Mouse (Mus musculus) CH12.LX (cell line): ENCODE measurements around the gene Sun1. TPM values are rescaled to one million over a fixed set of nuclear protein-coding genes. Genes with fewer than 3 reads are reported as not detected.

Experiments
- DNase-seq: peaks from one replicate; pipeline ENCODE4 v3.0.0-alpha.2; 2013; ENCODE audit errors: extremely low read depth
- H3K27ac ChIP-seq: 2 replicates; pipeline ENCODE4 v1.5.1; 2012; ENCODE audit warnings: low read depth, mild to moderate bottlenecking, control low read depth, moderate library complexity; ENCODE audit not compliant: insufficient read depth
- H3K27me3 ChIP-seq: replicated peaks from 2 replicates; pipeline ENCODE3; 2012; ENCODE audit warnings: inconsistent platforms
- H3K36me3 ChIP-seq, 2 experiments: replicated peaks in 1 of 2; 2 replicates each; pipeline versions ENCODE3 to v1.6.1; 2012; ENCODE audit warnings: inconsistent platforms in 1 of 2, low read length in 1 of 2, mild to moderate bottlenecking in 1 of 2, mixed read lengths in 1 of 2, moderate library complexity in 1 of 2; ENCODE audit not compliant: control insufficient read depth in 1 of 2, insufficient read depth in 1 of 2
- H3K4me1 ChIP-seq, 2 experiments: 2 replicates each; pipeline ENCODE4 v1.6.1; 2012; ENCODE audit warnings: inconsistent platforms in 1 of 2, moderate library complexity in 1 of 2; ENCODE audit not compliant: insufficient read depth in 2 of 2, control insufficient read depth in 1 of 2
- H3K4me2 ChIP-seq: 2 replicates; pipeline ENCODE4 v1.6.1; 2012; ENCODE audit warnings: low read depth, mild to moderate bottlenecking, control low read depth; ENCODE audit not compliant: poor library complexity, insufficient read depth, severe bottlenecking
- H3K4me3 ChIP-seq, 3 experiments: fragments of 150-350 bp in 1 of 3; sonication (generic) in 1 of 3; replicated peaks in 1 of 3; 2 replicates each; pipeline versions ENCODE3 to v1.5.1; 2011 to 2012; ENCODE audit warnings: low read depth in 2 of 3, low read length in 2 of 3, mild to moderate bottlenecking in 2 of 3, moderate library complexity in 2 of 3, control low read depth in 1 of 3, improper control_type of control experiment in 1 of 3, inconsistent platforms in 1 of 3, mixed read lengths in 1 of 3; ENCODE audit not compliant: poor library complexity in 1 of 3
- H3K79me2 ChIP-seq: replicated peaks from 2 replicates; pipeline ENCODE4 v1.6.1; 2012; ENCODE audit warnings: mild to moderate bottlenecking, moderate library complexity; ENCODE audit not compliant: control insufficient read depth, poor library complexity, insufficient read depth, severe bottlenecking; ENCODE audit errors: extremely low read depth
- H3K9ac ChIP-seq: 2 replicates; pipeline ENCODE4 v1.6.1; 2012; ENCODE audit warnings: low read depth, mild to moderate bottlenecking, control low read depth, moderate library complexity; ENCODE audit not compliant: insufficient read depth
- H3K9me3 ChIP-seq: replicated peaks from 2 replicates; pipeline ENCODE3; 2012; ENCODE audit warnings: low read length, inconsistent platforms, mixed read lengths
- CHD2 ChIP-seq: IDR thresholded peaks from 2 replicates; pipeline ENCODE4 v1.6.1; 2011; ENCODE audit warnings: low read length, improper control_type of control experiment
- E2F4 ChIP-seq: IDR thresholded peaks from 2 replicates; pipeline ENCODE4 v1.6.1; 2011; ENCODE audit warnings: low read depth, low read length, improper control_type of control experiment; ENCODE audit not compliant: insufficient replicate concordance
- ELF1 ChIP-seq: IDR thresholded peaks from 2 replicates; pipeline ENCODE4 v1.6.1; 2014; ENCODE audit warnings: low read depth, mild to moderate bottlenecking, inconsistent platforms, low read length, improper control_type of control experiment
- HCFC1 ChIP-seq: IDR thresholded peaks from 2 replicates; pipeline ENCODE4 v1.6.1; 2012; ENCODE audit warnings: low read depth, mild to moderate bottlenecking, inconsistent platforms, low read length, improper control_type of control experiment
- KAT2A ChIP-seq: IDR thresholded peaks from 2 replicates; pipeline ENCODE4 v1.6.1; 2012; ENCODE audit warnings: low read length, improper control_type of control experiment, inconsistent platforms; ENCODE audit not compliant: insufficient replicate concordance
- MAFK ChIP-seq: IDR thresholded peaks from 2 replicates; pipeline ENCODE4 v1.6.1; 2011; ENCODE audit warnings: low read length, improper control_type of control experiment; ENCODE audit not compliant: insufficient replicate concordance
- MAX ChIP-seq: IDR thresholded peaks from 2 replicates; pipeline ENCODE4 v1.6.1; 2011; ENCODE audit warnings: low read length, improper control_type of control experiment
- MXI1 ChIP-seq: IDR thresholded peaks from 2 replicates; pipeline ENCODE4 v1.6.1; 2011; ENCODE audit warnings: mild to moderate bottlenecking, low read depth, low read length, improper control_type of control experiment
- NELFE ChIP-seq: IDR thresholded peaks from 2 replicates; pipeline ENCODE4 v1.6.1; 2011; ENCODE audit warnings: low read depth, low read length, improper control_type of control experiment
- NRF1 ChIP-seq: IDR thresholded peaks from 2 replicates; pipeline ENCODE4 v1.6.1; 2014; ENCODE audit warnings: low read depth, mild to moderate bottlenecking, inconsistent platforms, low read length, improper control_type of control experiment, moderate library complexity
- POLR2AphosphoS2 ChIP-seq: IDR thresholded peaks from 2 replicates; pipeline ENCODE4 v1.6.1; 2011; ENCODE audit warnings: low read depth, low read length, improper control_type of control experiment
- TCF12 ChIP-seq: IDR thresholded peaks from 2 replicates; pipeline ENCODE4 v1.6.1; 2014; ENCODE audit warnings: low read depth, mild to moderate bottlenecking, inconsistent platforms, low read length, improper control_type of control experiment
- USF1 ChIP-seq: IDR thresholded peaks from 2 replicates; pipeline ENCODE4 v1.6.1; 2014; ENCODE audit warnings: low read depth, mild to moderate bottlenecking, inconsistent platforms, low read length, improper control_type of control experiment
- ZC3H11A ChIP-seq: IDR thresholded peaks from 2 replicates; pipeline ENCODE4 v1.6.1; 2012; ENCODE audit warnings: low read depth, mild to moderate bottlenecking, inconsistent platforms, low read length, improper control_type of control experiment
- ZKSCAN1 ChIP-seq: IDR thresholded peaks from 2 replicates; pipeline ENCODE4 v1.6.1; 2012; ENCODE audit warnings: low read depth, inconsistent platforms, low read length, improper control_type of control experiment, borderline replicate concordance
- dilution Hi-C: fragments of 300-500 bp; cut with MboI; formaldehyde crosslinking; loops from 2 replicates; pipeline ENCODE4 v1.14.3; 2020; ENCODE audit warnings: low sequenced_read_pairs; ENCODE audit not compliant: extremely low pct_unique_long_range_greater_than_20kb, extremely low pct_ligation_motif_present
- in situ Hi-C: fragments of 300-500 bp; cut with MboI; formaldehyde crosslinking; loops from 3 replicates; pipeline ENCODE4 v1.14.3; 2019; ENCODE audit warnings: low sequenced_read_pairs, low pct_ligation_motif_present, low pct_unique_long_range_greater_than_20kb, mixed read lengths
- polyA plus RNA-seq: library from polyadenylated mRNA; unstranded; fragments of >175 nt; gene quantifications from 2 replicates; pipeline ENCODE4 v1.2.1, GENCODE M21; 2012; ENCODE audit warnings: low read depth; ENCODE audit not compliant: insufficient read length
- total RNA-seq, 2 experiments: library from RNA; depleted of rRNA; stranded (reverse); fragments of 300-350 nt in 1 of 2; fragments of >200 nt in 1 of 2; gene quantifications; 2 replicates each; pipeline ENCODE4 v1.2.3; 2012 to 2014

The Sun1 gene
- total and polyA plus RNA-seq, 3 experiments: 10.1 to 18.5 (median 12.9) TPM

- dilution Hi-C loops (no loop called here), in situ Hi-C loops (no loop called here)
- no peak for DNase-seq
- no peak overlapping the region for H3K27ac ChIP-seq
- peaks cover under 1 to 5% of the 10 kb centered on the region in 2 experiments; a peak in 3 of 4 replicates for H3K4me1 ChIP-seq
- peaks cover 8 to 26% of the 10 kb centered on the region in 2 experiments for H3K36me3 ChIP-seq
- no peak overlapping the region for H3K4me3 ChIP-seq
- no peaks in the 10 kb centered on the region for H3K79me2 ChIP-seq
- no peak overlapping the region for H3K4me2 ChIP-seq
- H3K27me3 ChIP-seq: no peaks in the 10 kb centered on the region
- no peak overlapping the region for H3K9ac ChIP-seq
- TF ChIP-seq CHD2 (no peak), POLR2AphosphoS2 (no peak), HCFC1 (no peak), MXI1 (no peak), USF1 (no peak), TCF12 (no peak), NELFE (no peak), E2F4 (no peak), KAT2A (no peak), ELF1 (no peak), ZC3H11A (no peak), MAFK (no peak)
- TF ChIP-seq, all 38 proteins: peak for 0
- no peaks in the 10 kb centered on the region for H3K9me3 ChIP-seq
Observed at GRCm38 (mm10) chr5:139190958-139191357, 9.5 kb upstream of the Sun1 start.

- Histone ChIP-seq H3K36me3 (peaks cover 0 to 6% of the 10 kb centered on the region in 2 experiments), H3K27me3 (no peaks in the 10 kb centered on the region), H3K79me2 (peaks cover 8% of the 10 kb centered on the region; the same call in 1 of the 2 replicates), H3K9me3 (no peaks in the 10 kb centered on the region), H3K4me3 (no peak overlapping the region), H3K27ac (no peak overlapping the region), H3K4me2 (no peak overlapping the region), H3K9ac (no peak overlapping the region), H3K4me1 (peaks cover 14 to 37% of the 10 kb centered on the region in 2 experiments)
- no peak for DNase-seq
- in situ Hi-C loops: no loop called here
- TF ChIP-seq MAX (no peak), TCF12 (no peak), ZKSCAN1 (no peak), MXI1 (no peak), NRF1 (no peak)
- dilution Hi-C loops: no loop called here
Observed at GRCm38 (mm10) chr5:139198779-139199178, 1.7 kb upstream of the Sun1 start.
